Mouse (Mus musculus): ENCODE measurements around the gene Serpina16.

The Serpina16 gene

GRCm38 (mm10) chr12:103656848-103657626, 18.9 kb downstream of the Serpina16 start, which contains the start of gene Serpina6:
Gene Serpina6, minus strand, starts transcription at chr12:103657212.
- peak in 1 of 2 experiments; percentile 4 for DNase-seq

- no peak for DNase-seq
Measured at GRCm38 (mm10) chr12:103655123-103656044, 20.6 kb downstream of the Serpina16 start.

GRCm38 (mm10) chr12:103653836-103654235, 22.1 kb downstream of the Serpina16 start:
- no peak for DNase-seq

- DNase-seq, result no peak
Measured at GRCm38 (mm10) chr12:103646314-103646713, 29.6 kb downstream of the Serpina16 start.

- no peak for DNase-seq
Measured at GRCm38 (mm10) chr12:103644601-103645000, 31.3 kb downstream of the Serpina16 start.

- DNase-seq, result no peak
Measured at GRCm38 (mm10) chr12:103643818-103644217, 32.1 kb downstream of the Serpina16 start.

GRCm38 (mm10) chr12:103643336-103643735, 32.6 kb downstream of the Serpina16 start:
- peak; percentile 90 to 94 for DNase-seq

GRCm38 (mm10) chr12:103635846-103636245, 40.1 kb downstream of the Serpina16 start:
- no peak for DNase-seq

- DNase-seq, result no peak
Measured at GRCm38 (mm10) chr12:103634430-103634829, 41.5 kb downstream of the Serpina16 start.

GRCm38 (mm10) chr12:103631203-103631612, 44.7 kb downstream of the Serpina16 start, which contains the start of gene Serpina10:
Gene Serpina10, minus strand, starts transcription at chr12:103631444.
- DNase-seq, result no peak

Data from kidney, postnatal 4 days (tissue).